Mouse (Mus musculus): ENCODE results near the gene Xrn2. TPM values are rescaled to one million over a fixed set of nuclear protein-coding genes. Genes with fewer than 3 reads are reported as not detected.

Xrn2 gene
- polyA plus RNA-seq, 1 experiment = 17.8 TPM

Other genes with a start within 250 kb of the Xrn2 start
- 1.5 and 2.1 TPM in 2 replicates for gene Kiz, start 157.1 kb upstream of the Xrn2 start, polyA plus RNA-seq (2012; rRNA removed)
- gene Nkx2-4, start 72.4 kb downstream of the Xrn2 start, polyA plus RNA-seq (2012; rRNA removed) = not detected in 2 replicates
- 1.3 and 1.7 TPM in 2 replicates for gene Nkx2-2, start 181.2 kb downstream of the Xrn2 start, polyA plus RNA-seq (2012; rRNA removed)

Data from large intestine, adult 2 months (tissue).